Mouse (Mus musculus) left cerebral cortex, adult 2 months (tissue): ENCODE data around the gene Sox15. TPM values are rescaled to one million over a fixed set of nuclear protein-coding genes. Genes with fewer than 3 reads are reported as not detected.

ENCODE experiments used
- DNase-seq, 2 experiments: peaks; one replicate each; pipeline ENCODE4 v3.0.0; 2021 to 2022; ENCODE audit warnings: low spot score in 2 of 2, mixed read lengths in 1 of 2; ENCODE audit errors: extremely low spot score in 1 of 2
- H3K27ac ChIP-seq: fragments of 200-600 bp; 2 replicates; pipeline ENCODE4 v1.8.1; 2022
- H3K4me3 ChIP-seq: fragments of 200-600 bp; 2 replicates; pipeline ENCODE4 v1.8.1; 2022
- CTCF ChIP-seq: fragments of 200-600 bp; IDR thresholded peaks from 2 replicates; pipeline ENCODE4 v1.8.1; 2022; ENCODE audit warnings: antibody characterized with exemption, mild to moderate bottlenecking, moderate library complexity
- intact Hi-C: fragments of 180-260 bp; cut with DNase I; formaldehyde crosslinking; loops from one replicate; pipeline ENCODE4 v1.15.1; 2025
- total RNA-seq, 2 experiments: library from RNA; stranded (reverse); gene quantifications; 2 replicates each; pipeline ENCODE4 v1.2.3; 2021

Gene Sox15
- total RNA-seq, 2 experiments from 2014 or later: not detected

DNA sequence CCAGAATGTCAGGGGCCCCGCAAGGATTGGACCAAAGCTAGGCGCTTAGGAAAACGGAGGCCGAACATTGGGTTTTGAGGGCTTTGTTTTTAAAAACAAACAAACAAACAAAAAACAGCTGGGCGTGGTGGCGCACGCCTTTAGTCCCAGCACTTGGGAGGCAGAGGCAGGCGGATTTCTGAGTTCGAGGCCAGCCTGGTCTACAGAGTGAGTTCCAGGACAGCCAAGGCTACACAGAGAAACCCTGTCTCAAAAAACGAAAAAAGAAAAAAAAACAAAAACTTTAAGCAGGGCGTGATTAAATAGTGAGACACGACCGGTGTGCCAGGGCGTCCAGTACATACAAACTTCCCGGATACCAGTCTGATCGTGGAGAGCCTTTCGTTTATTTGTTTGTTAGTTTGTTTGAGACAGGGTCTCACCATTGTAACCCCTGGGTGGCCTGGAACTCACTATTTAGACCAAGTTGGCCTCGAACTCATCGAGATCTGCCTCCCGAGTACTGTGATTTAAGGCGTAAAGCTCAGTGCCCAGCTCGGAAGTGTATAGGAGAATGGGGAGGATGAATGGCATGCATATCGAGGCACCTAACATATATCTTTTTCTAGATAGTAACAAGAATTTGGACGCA is 27.2 kb downstream of the Sox15 start:
- intact Hi-C loops: loop anchor here (1.0 to 5.0 kb wide), 6 partner anchors 32 to 218 kb away; partner anchors contain the start of genes 2810408A11Rik, Neurl4, Nlgn2 and Polr2a
- DNase-seq: no peak
- TF ChIP-seq CTCF: no peak
- Histone ChIP-seq H3K27ac (peak overlapping the region; percentile 91), H3K4me3 (peak overlapping the region; percentile 91)

DNA sequence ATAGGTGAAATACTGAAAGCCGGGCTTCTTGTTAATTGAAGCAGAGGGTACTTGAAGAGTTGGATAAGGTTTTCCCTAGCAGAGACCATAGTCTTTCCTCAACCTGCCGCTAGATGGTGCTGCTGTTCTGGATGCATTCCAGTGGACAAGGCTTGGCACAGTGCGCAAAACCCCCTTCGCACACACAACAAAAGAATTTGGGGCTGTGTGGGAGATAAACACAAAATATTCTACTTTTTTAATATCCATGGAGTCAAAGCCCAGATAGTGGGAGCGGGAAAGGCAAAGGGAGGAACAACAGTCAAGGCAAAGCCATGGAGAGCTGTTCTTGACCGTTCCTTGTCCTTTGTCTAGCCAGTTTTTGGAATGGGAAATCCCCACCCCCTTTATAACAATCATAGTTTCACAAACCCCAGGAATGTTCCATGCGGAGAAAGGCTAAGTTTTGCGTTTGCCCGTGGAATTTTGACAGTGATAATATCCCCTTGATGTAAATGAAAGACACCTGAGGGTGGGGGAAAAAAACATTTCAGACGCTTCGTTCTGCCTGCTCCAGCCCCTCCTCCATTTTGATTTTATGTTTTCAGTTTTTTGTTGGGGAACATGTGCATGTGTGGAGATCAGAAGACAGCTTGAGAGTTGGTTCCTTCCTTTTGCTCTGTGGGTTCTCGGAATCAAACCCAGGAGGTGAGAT is 27.9 kb downstream of the Sox15 start:
- peak; percentile 85 to 88 for DNase-seq
- intact Hi-C loops: loop anchor here (1.0 to 5.0 kb wide), 6 partner anchors 32 to 218 kb away; partner anchors contain the start of genes 2810408A11Rik, Neurl4, Nlgn2 and Polr2a
- Histone ChIP-seq H3K4me3 (peak overlapping the region; percentile 91), H3K27ac (peak overlapping the region; percentile 4; the same call in 1 of the 2 replicates)
- TF ChIP-seq CTCF: peak; percentile 95

DNA sequence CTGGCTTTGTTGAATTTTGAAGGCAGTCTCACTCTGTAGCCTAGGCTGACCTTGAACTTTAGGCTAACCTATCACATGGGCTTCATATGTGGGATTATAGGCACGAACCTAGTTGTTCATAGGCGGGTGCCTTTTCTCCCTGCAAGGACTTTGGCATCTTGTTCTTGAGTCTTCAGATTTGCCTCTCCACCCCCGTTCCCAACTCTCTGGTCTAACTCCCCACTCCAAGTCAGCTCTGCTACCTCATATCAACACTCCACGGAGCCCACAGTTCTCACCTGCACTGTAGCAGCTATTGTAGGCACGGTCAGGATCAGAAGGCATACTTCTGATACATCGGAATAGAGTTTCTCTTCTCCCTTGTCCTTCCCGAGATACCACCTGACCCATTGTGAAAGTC is 28.5 kb downstream of the Sox15 start:
- Histone ChIP-seq H3K27ac (no peak overlapping the region; the same call in 1 of the 2 replicates), H3K4me3 (no peak overlapping the region)
- intact Hi-C loops: loop anchor here (2.0 to 5.0 kb wide), 4 partner anchors 31 to 217 kb away; partner anchors contain the start of genes 2810408A11Rik, Neurl4, Nlgn2 and Tmem256

DNA sequence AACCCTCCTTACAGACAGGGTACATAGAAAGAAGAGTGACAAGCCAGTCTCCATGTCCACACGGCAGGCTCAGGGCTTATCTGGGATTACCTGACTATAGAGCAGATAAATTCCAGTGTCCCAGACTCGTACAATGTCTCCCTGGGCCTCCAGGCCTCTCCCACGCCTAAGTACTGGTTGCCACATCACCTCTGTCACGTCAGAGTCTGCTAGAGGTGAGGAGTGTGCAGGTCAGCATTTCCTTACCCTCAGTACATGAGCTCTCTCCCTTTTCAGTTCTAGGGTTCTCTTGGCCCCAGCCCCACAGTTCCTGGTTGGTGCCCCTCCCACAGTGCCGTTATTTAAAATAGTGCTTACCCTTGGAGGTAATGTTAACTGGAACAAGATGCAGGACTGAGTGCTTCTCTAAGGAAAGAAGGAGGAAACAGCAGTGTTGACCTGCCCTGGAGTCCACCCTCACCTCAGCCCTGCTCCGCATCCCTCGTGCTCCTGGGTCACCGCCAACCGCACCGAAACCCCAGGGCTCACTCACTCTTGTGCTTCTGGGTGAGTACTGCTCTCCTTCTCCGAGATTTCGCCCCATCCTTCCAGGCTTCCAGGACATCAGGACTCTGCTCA is 29.1 kb downstream of the Sox15 start:
- H3K27ac ChIP-seq: no peak overlapping the region
- intact Hi-C loops: loop anchor here (5.0 kb wide), 1 partner anchor 153 kb away; the partner anchor contains the start of genes Nlgn2 and Tmem256

More for the DNA sequence above, 28.5 kb downstream of the Sox15 start:
- no peak for TF ChIP-seq CTCF
- no peak for DNase-seq

DNA sequence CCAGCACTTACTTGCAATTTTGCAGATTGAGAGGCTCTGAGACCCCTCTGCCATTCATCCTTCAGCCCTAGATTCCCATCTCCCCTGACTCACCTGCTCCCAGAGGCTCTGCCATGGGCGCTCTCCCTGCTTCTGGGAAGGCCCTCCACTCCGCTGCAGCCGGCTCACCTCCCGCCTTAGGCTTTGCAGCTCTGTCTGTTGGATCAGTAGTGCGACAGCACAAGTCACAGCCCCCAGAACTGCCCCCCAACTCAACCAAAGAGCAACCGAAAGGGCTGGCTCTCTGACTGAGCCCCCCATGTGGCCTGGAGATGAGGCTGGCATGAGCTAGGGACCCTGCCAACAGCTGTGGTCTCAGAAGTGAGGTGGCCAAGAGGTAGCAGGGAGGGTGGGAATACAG is 29.8 kb downstream of the Sox15 start:
- peak overlapping the region; percentile 88 for H3K27ac ChIP-seq
- intact Hi-C loops: loop anchor here (5.0 kb wide), 1 partner anchor 152 kb away; the partner anchor contains the start of genes Nlgn2 and Tmem256
- no peak overlapping the region for H3K4me3 ChIP-seq
- TF ChIP-seq CTCF: no peak
- DNase-seq: no peak

More for the DNA sequence above, 29.1 kb downstream of the Sox15 start:
- no peak for TF ChIP-seq CTCF
- no peak for DNase-seq
- no peak overlapping the region for H3K4me3 ChIP-seq

DNA sequence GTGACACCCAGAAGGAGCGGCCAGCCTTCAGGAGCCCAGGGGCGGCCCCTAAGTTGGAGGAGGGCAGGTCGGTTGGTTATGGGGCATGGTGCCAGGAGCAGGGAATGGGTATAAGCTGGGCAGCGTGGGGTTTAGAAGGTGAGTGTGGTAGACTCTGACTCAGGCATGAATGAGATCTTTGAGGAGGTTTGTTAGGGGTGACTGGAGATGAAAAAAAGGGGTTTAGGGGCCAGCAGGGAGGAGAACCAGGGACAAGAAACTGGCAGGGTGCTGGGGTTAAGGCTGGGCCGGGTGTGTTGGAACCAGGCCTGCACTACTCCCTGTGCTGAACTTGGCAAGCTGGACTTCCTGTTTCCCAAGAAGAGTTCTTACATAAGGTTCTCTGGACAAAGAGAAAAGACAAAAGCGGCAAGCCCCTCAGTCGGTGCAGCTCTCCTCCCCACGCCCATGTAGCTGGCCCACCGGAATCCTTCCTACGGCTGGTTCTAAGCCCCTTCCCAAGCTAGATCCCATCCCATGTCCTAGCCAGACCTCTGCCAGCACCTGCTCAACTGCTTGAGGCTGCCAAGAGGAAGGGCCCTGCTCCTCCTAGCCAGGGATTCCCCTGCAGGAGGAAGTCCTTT is 30.5 kb downstream of the Sox15 start, which contains the start of gene Tnfsf13:
Gene Tnfsf13, minus strand, starts transcription at position 259 of the 623 bp plus-strand sequence.
- TF ChIP-seq CTCF: no peak
- peak within 1 kb of the TSS; percentile 19; the same call in 1 of the 2 replicates for H3K4me3 ChIP-seq
- intact Hi-C loops: no loop called here
- peak in 1 of 2 experiments; percentile 55 for DNase-seq
- peak within 1 kb of the TSS; percentile 88 for H3K27ac ChIP-seq

DNA sequence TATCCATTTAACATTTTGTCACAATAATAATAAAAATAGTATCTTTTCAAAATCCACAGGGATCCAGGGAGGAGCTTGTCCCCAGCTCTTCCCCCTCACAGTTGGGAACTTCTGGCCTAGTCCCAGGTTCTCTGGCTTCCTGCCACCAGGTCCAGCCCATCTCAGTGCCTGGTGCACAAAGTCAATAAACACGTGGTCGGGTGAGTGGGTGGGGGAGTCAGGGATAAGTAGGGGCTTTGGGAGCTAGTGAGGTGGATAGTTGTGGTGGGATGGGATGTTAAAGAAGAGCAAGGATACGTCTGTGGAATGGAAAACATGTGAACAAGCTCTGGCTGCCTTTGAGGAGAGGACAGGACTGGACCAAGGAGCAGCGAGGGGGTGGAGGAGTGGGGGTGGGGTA is 31.3 kb downstream of the Sox15 start:
- intact Hi-C loops: no loop called here
- no peak for DNase-seq
- Histone ChIP-seq H3K4me3 (no peak overlapping the region), H3K27ac (peak overlapping the region; percentile 88; the same call in 1 of the 2 replicates)
- TF ChIP-seq CTCF: no peak

DNA sequence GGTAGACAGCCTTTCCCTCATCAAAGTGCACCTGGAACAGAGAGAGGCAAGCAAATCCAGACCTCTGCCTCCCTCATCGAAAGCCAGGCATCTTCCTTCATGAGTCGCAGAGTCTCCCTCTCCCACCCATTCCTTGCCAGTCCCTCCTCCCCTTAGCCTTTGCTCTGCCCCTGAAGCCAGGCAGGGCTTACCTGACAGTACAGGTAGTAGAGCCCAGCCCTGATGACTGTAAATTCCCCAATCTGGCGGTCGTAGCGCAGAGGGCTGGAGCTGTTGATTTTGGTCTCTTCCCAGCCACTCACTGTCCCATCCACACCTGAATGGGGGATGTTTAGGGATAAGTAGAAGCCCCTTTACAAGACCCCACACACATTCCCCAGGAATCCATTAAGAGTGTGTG is 31.9 kb downstream of the Sox15 start:
- H3K27ac ChIP-seq: no peak overlapping the region; the same call in 1 of the 2 replicates
- TF ChIP-seq CTCF: no peak
- intact Hi-C loops: no loop called here
- H3K4me3 ChIP-seq: no peak overlapping the region
- no peak for DNase-seq

DNA sequence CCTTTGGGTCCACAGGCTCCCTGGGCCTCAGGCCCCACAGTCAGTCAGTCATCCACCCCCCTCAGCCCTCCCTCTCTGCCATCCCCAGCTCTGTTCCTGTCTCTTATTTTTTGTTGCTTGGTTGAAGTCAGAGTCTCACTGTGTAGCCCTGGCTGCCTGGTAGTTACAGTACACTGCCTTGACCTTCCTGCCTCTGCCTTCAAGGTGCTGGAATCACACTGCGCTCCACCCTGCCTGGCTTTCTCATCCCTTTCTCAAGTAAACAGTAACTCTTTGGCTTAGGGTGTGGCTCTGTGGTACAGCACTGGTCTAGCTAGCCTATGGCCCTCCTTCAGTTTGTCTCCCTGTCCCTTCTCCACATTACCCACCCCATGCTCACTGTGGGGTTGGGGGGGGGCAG is 34.8 kb downstream of the Sox15 start:
- Histone ChIP-seq H3K27ac (no peak overlapping the region), H3K4me3 (no peak overlapping the region)
- no peak for TF ChIP-seq CTCF
- intact Hi-C loops: no loop called here
- no peak for DNase-seq

DNA sequence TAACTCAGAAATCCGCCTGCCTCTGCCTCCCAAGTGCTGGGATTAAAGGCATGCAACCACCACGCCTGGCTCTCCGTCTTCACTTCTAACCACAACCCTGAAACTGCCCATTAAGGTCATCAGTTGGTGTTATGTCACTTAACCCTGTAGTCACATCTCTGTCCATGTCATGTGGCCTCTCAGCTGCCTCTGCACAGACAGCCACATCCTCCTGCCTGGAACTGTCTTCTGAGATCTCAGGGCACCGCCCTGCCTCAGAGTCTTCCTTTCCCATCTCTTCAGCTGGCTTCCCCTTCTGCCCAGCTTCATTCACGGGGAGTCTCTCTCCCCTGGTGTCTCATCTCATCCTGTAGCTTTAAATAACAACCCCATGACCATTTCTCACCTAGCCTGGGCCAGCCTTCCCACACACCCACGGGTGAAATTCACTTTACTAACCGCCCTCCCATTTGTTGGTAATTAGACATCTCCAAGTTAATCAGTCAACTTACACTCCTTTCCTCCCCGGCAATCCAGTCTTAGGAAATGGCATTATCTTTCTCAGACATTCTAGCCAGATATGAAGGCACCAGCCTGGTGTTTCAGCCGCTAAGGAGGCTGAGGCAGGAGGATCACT is 37.2 kb downstream of the Sox15 start:
- intact Hi-C loops: no loop called here
- H3K27ac ChIP-seq: no peak overlapping the region
- no peak for TF ChIP-seq CTCF

DNA sequence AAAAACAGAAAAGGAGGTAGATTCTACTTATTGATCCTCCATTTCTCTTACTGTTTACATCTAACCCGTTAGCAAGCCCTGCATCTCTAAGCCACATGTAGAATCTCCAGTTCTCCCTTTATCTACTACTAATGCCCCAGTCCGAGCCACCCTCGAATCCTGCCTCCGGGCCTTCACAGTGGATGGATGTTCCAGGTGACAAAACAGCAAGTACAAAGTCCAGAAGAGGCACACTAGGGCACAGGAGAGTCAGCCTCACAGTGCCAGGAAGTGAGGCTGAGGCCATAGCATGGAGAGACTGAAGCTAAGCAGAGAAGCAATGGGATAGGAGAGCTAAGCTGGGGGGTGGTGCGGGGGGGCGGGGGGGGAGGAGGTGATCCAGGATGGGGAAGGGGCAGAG is 37.7 kb downstream of the Sox15 start:
- Histone ChIP-seq H3K4me3 (no peak overlapping the region), H3K27ac (no peak overlapping the region)
- DNase-seq: no peak
- TF ChIP-seq CTCF: no peak
- intact Hi-C loops: no loop called here

More for the DNA sequence above, 37.2 kb downstream of the Sox15 start:
- no peak for DNase-seq
- no peak overlapping the region for H3K4me3 ChIP-seq
